Mouse (Mus musculus): ENCODE data around the gene Fam189a1.

GRCm38 (mm10) chr7:64988015-64988414, 168.4 kb downstream of the Fam189a1 start:
- no peak for TF ChIP-seq CTCF (IDR thresholded peaks at IDR 0.05; ENCODE audit: control insufficient read depth, insufficient read depth, insufficient read length)
- TF ChIP-seq MYOG (IDR thresholded peaks at IDR 0.05; ENCODE audit: control insufficient read depth, extremely low read depth, insufficient read length), result no peak
- TF ChIP-seq CEBPB (IDR thresholded peaks at IDR 0.05; ENCODE audit: low read depth), result no peak
- TF ChIP-seq FOSL1 (IDR thresholded peaks at IDR 0.05; ENCODE audit: insufficient read depth, low read length, poor library complexity, severe bottlenecking), result no peak
- no peak for TF ChIP-seq MAX (IDR thresholded peaks at IDR 0.05)
